Mouse (Mus musculus) hindbrain, embryonic 11.5 days (tissue): Measurements from ENCODE around the gene Adamts10. TPM values are rescaled to one million over a fixed set of nuclear protein-coding genes. Genes with fewer than 3 reads are reported as not detected.

ENCODE experiments used
- ATAC-seq: fragments of 200-750 bp; cut with Nextera tagmentation; 2 replicates; pipeline ENCODE4 v1.8.0; 2017; ENCODE audit warnings: mild to moderate bottlenecking, moderate TSS enrichment, moderate library complexity; ENCODE audit not compliant: low FRiP score
- DNase-seq: peaks from one replicate; pipeline ENCODE4 v3.0.0-alpha.2; 2015; ENCODE audit warnings: low spot score
- H3K27ac ChIP-seq: fragments of 300-500 bp; sonication (generic); 2 replicates; pipeline ENCODE4 v1.5.1; 2014; ENCODE audit warnings: mild to moderate bottlenecking, low read depth, low read length
- H3K27me3 ChIP-seq: fragments of 300-500 bp; sonication (generic); 2 replicates; pipeline ENCODE4 v1.6.1; 2014; ENCODE audit warnings: mild to moderate bottlenecking, low read length, moderate library complexity, mixed read lengths; ENCODE audit not compliant: control insufficient read depth, insufficient read depth
- H3K36me3 ChIP-seq: fragments of 300-500 bp; sonication (generic); 2 replicates; pipeline ENCODE4 v1.6.1; 2014; ENCODE audit warnings: mild to moderate bottlenecking, low read length, moderate library complexity, mixed read lengths; ENCODE audit not compliant: control insufficient read depth, insufficient read depth
- H3K4me1 ChIP-seq: fragments of 300-500 bp; sonication (generic); replicated peaks from 2 replicates; pipeline ENCODE4 v1.6.1; 2014; ENCODE audit warnings: low read length, mixed read lengths; ENCODE audit not compliant: control insufficient read depth, insufficient read depth
- H3K4me2 ChIP-seq: fragments of 300-500 bp; sonication (generic); replicated peaks from 2 replicates; pipeline ENCODE4 v1.6.1; 2014; ENCODE audit warnings: mild to moderate bottlenecking, low read depth, low read length
- H3K4me3 ChIP-seq: fragments of 300-500 bp; sonication (generic); 2 replicates; pipeline ENCODE4 v1.5.1; 2014; ENCODE audit warnings: low read depth, low read length
- H3K9ac ChIP-seq: fragments of 300-500 bp; sonication (generic); 2 replicates; pipeline ENCODE4 v1.6.1; 2014; ENCODE audit warnings: low read depth, low read length
- H3K9me3 ChIP-seq: fragments of 300-500 bp; sonication (generic); 2 replicates; pipeline ENCODE4 v1.6.1; 2016; ENCODE audit warnings: low read length; ENCODE audit not compliant: control insufficient read depth
- WGBS: fragments of 180-500 bp; shearing (Covaris S2); extraction: QIAGEN DNeasy Blood & Tissue Kit; methylation state at CpG from one replicate; pipeline ENCODE4 v1.1.7; 2014; 5-methylcytosine and 5-hydroxymethylcytosine counted together
- polyA plus RNA-seq: library from polyadenylated mRNA; unstranded; fragments of >200 nt; fragmentation: Nextera tagmentation; extraction: Ambion mirVana; gene quantifications from 2 replicates; pipeline ENCODE4 v1.2.1, GENCODE M21; 2014

Adamts10 gene
- polyA plus RNA-seq: 29.2 and 36.6 TPM in 2 replicates

DNA sequence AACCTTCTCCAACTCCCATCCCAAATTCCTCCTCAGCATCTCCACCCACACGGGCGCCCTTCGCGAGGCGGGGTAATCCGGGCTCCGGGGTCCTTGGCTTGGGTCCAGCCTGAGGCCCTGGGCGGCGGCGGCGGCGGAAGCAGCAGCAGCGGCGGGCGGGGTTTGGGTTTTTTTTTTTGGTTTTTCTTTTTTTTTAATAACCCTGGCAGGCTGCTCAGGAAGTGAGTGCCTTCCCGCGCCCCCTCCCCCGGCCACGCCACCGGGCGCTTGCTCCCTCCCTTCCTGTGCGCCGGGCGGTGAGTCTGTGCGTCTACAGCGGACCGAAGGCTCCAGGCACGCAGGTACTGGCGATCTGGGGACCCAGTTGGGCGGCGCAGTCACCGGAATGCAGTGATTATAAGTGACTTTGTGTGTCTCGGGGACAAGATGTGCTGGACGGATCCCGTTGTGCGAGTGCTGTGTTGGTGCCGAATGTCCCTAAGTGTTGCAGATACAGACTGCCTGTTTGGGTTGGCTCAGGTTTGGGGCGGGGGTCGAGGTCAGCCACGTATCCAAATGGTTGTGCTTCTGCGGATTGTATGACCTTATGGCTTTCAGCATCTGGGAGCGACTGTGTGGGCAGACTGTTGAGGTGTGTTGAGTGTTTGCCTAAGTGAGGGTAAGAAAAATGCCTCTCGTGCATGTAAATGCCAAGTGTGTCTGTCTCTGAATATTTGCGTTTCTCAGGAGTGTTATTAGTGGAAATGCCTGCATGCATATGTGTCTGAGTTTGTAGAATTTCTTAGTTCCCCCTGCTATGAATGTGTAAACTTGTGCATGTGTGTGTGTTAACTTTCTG lies at the start of gene Adamts10:
Adamts10 (plus strand) TSS at position 287 of the 838 bp plus-strand sequence.
- DNase-seq (peak; percentile 81), ATAC-seq (peak; percentile 69)
- no peaks in the 10 kb centered on the region for H3K9me3 ChIP-seq
- peak within 1 kb of the TSS; percentile 52 for H3K27ac ChIP-seq
- H3K4me1 ChIP-seq: no peaks in the 10 kb centered on the region
- H3K27me3 ChIP-seq: no peaks in the 10 kb centered on the region
- H3K4me3 ChIP-seq: peak within 1 kb of the TSS; percentile 59
- peak within 1 kb of the TSS; percentile 74 for H3K9ac ChIP-seq
- H3K36me3 ChIP-seq: no peaks in the 10 kb centered on the region
- peak within 1 kb of the TSS; percentile 67 for H3K4me2 ChIP-seq
- WGBS: 1% methylated on average over 29 of the region's 44 CpGs

GRCm38 (mm10) chr17:33484020-33484419 lies 40.0 kb upstream of the Adamts10 start:
- Histone ChIP-seq H3K4me2 (no peak overlapping the region), H3K4me3 (no peak overlapping the region), H3K36me3 (no peaks in the 10 kb centered on the region), H3K27me3 (no peaks in the 10 kb centered on the region), H3K9me3 (no peaks in the 10 kb centered on the region), H3K9ac (no peak overlapping the region), H3K27ac (no peak overlapping the region), H3K4me1 (no peaks in the 10 kb centered on the region)
- DNase-seq (no peak), ATAC-seq (no peak)
- WGBS: 51% methylated on average over 6 of the region's 6 CpGs

GRCm38 (mm10) chr17:33487211-33487610 lies 36.8 kb upstream of the Adamts10 start:
- Histone ChIP-seq H3K4me1 (no peaks in the 10 kb centered on the region), H3K9me3 (no peaks in the 10 kb centered on the region), H3K27ac (no peak overlapping the region), H3K36me3 (no peaks in the 10 kb centered on the region), H3K9ac (no peak overlapping the region), H3K4me2 (no peak overlapping the region), H3K4me3 (no peak overlapping the region), H3K27me3 (no peaks in the 10 kb centered on the region)
- ATAC-seq (no peak), DNase-seq (no peak)
- WGBS: 86% methylated on average over 2 of the region's 2 CpGs

- no peak for DNase-seq
- 100% methylated on average over 1 of the region's 1 CpGs for WGBS
Measured at GRCm38 (mm10) chr17:33487652-33488051, 36.4 kb upstream of the Adamts10 start.

DNA sequence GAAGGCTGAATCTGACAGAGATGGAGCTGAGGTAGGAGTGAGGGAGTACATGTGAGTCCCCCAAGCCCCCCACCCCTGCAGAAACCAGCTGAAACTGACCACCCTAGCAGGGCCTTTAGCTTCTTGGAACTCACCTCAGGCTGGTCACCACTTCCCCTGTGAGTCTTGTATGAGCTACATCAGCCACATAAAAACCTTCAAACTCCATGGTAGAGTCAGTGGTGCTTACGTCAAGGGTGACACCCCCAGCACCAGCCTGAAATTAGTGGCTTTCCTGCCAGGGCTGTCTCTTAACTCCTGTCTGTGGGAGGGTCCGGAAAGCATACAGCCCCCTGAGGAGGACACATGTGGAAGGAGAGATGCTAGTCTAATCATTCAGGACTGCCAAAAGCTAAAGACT lies 32.6 kb upstream of the Adamts10 start:
- Histone ChIP-seq H3K4me3 (no peak overlapping the region), H3K4me1 (no peaks in the 10 kb centered on the region), H3K27me3 (no peaks in the 10 kb centered on the region), H3K9me3 (no peaks in the 10 kb centered on the region), H3K4me2 (no peak overlapping the region), H3K9ac (no peak overlapping the region), H3K36me3 (no peaks in the 10 kb centered on the region), H3K27ac (no peak overlapping the region)
- no peak for ATAC-seq
- 89% methylated on average over 2 of the region's 2 CpGs for WGBS
- no peak for DNase-seq

More at GRCm38 (mm10) chr17:33487652-33488051, 36.4 kb upstream of the Adamts10 start:
- no peak for ATAC-seq
- H3K4me1 ChIP-seq: no peaks in the 10 kb centered on the region
- no peak overlapping the region for H3K4me3 ChIP-seq
- H3K27ac ChIP-seq: no peak overlapping the region
- no peaks in the 10 kb centered on the region for H3K27me3 ChIP-seq
- H3K36me3 ChIP-seq: no peaks in the 10 kb centered on the region
- no peak overlapping the region for H3K9ac ChIP-seq
- no peak overlapping the region for H3K4me2 ChIP-seq
- no peaks in the 10 kb centered on the region for H3K9me3 ChIP-seq

- no peaks in the 10 kb centered on the region for H3K4me1 ChIP-seq
- no peak overlapping the region for H3K9ac ChIP-seq
- peak; percentile 48 for DNase-seq
- no peak overlapping the region for H3K27ac ChIP-seq
- H3K9me3 ChIP-seq: no peaks in the 10 kb centered on the region
- H3K4me3 ChIP-seq: no peak overlapping the region
- no peak overlapping the region for H3K4me2 ChIP-seq
- no peaks in the 10 kb centered on the region for H3K27me3 ChIP-seq
- 68% methylated on average over 6 of the region's 6 CpGs for WGBS
- ATAC-seq: no peak
- no peaks in the 10 kb centered on the region for H3K36me3 ChIP-seq
Measured at GRCm38 (mm10) chr17:33493065-33493464, 30.9 kb upstream of the Adamts10 start.

DNA sequence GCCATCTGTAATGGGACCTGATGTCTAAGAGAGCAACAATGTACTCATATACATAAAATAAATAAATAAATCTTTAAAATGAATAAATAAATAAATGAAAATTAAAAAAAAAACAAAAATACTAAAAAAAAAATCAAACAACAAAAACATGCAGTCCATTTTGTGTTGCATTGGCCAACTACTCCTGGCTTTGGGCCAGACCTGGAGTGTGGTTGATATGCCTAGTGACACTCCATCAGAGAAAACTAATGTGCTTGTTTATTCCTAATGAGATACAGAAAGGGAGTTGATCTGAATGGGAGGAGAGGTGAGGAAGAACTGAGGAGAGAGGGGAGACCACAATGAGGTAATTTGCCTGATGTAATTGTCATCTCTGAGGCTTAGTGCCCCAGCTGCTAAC lies 29.4 kb upstream of the Adamts10 start:
- Histone ChIP-seq H3K4me3 (no peak overlapping the region), H3K9me3 (no peaks in the 10 kb centered on the region), H3K9ac (no peak overlapping the region), H3K4me2 (no peak overlapping the region), H3K27ac (no peak overlapping the region), H3K27me3 (no peaks in the 10 kb centered on the region), H3K4me1 (no peaks in the 10 kb centered on the region), H3K36me3 (no peaks in the 10 kb centered on the region)
- DNase-seq (no peak), ATAC-seq (no peak)

- H3K9ac ChIP-seq: no peak overlapping the region
- no peaks in the 10 kb centered on the region for H3K27me3 ChIP-seq
- no peaks in the 10 kb centered on the region for H3K36me3 ChIP-seq
- no peak overlapping the region for H3K4me3 ChIP-seq
- DNase-seq (no peak), ATAC-seq (no peak)
- WGBS: 96% methylated on average over 1 of the region's 1 CpGs
- H3K27ac ChIP-seq: no peak overlapping the region
- H3K4me2 ChIP-seq: no peak overlapping the region
- H3K9me3 ChIP-seq: no peaks in the 10 kb centered on the region
- H3K4me1 ChIP-seq: no peaks in the 10 kb centered on the region
Measured at GRCm38 (mm10) chr17:33498918-33499317, 25.1 kb upstream of the Adamts10 start.

DNA sequence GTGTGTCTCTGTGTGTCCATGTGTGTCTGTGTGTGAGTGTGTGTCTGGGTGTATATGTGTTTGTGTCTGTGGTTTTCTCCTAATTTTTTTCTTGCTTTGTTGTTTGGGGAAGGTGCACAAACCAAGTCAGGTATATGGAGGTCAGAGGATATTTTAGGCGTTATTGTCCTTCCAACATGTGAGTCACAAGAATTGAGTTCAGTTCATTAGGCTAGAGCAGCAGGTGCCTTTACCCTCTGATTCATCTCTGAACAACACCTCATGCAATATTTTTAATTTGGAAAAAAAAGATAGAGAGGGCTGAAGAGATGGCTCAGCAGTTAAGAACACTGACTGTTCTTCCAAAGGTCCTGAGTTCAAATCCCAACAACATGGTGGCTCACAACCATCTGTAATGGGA lies 15.6 kb upstream of the Adamts10 start:
- WGBS: 97% methylated on average over 1 of the region's 1 CpGs

More for the DNA sequence above, 15.6 kb upstream of the Adamts10 start:
- Histone ChIP-seq H3K9ac (no peak overlapping the region), H3K27ac (no peak overlapping the region), H3K9me3 (no peaks in the 10 kb centered on the region), H3K36me3 (no peaks in the 10 kb centered on the region), H3K4me1 (no peaks in the 10 kb centered on the region), H3K4me2 (no peak overlapping the region), H3K4me3 (no peak overlapping the region), H3K27me3 (no peaks in the 10 kb centered on the region)
- DNase-seq: no peak
- ATAC-seq: no peak
